Mouse (Mus musculus) stomach, embryonic 15.5 days (tissue): ENCODE results near the gene Galnt7. TPM values are rescaled to one million over a fixed set of nuclear protein-coding genes. Genes with fewer than 3 reads are reported as not detected.
A peak's percentile ranks its signal among the peaks of the same experiment; 100 is the strongest.
"Not testable (repeated sequence)": the region's sequence is repeated elsewhere in the genome, so short reads cannot be mapped to it uniquely, and the experiment has no call there.

ENCODE experiments used
- ATAC-seq: fragments of 200-750 bp; cut with Nextera tagmentation; 2 replicates; pipeline ENCODE4 v1.8.0; 2017; ENCODE audit warnings: low read depth, moderate number of reproducible peaks, moderate TSS enrichment; ENCODE audit not compliant: insufficient read depth, low FRiP score
- H3K27ac ChIP-seq: fragments of 300-500 bp; sonication (generic); 2 replicates; pipeline ENCODE4 v1.5.1; 2015; ENCODE audit warnings: mild to moderate bottlenecking, inconsistent platforms
- H3K27me3 ChIP-seq: fragments of 300-500 bp; sonication (generic); replicated peaks from 2 replicates; pipeline ENCODE4 v1.6.1; 2015; ENCODE audit warnings: inconsistent platforms
- H3K36me3 ChIP-seq: fragments of 300-500 bp; sonication (generic); 2 replicates; pipeline ENCODE4 v1.6.1; 2015; ENCODE audit warnings: inconsistent platforms
- H3K4me1 ChIP-seq: fragments of 300-500 bp; sonication (generic); 2 replicates; pipeline ENCODE4 v1.6.1; 2015; ENCODE audit warnings: inconsistent platforms
- H3K4me2 ChIP-seq: fragments of 300-500 bp; sonication (generic); 2 replicates; pipeline ENCODE4 v1.6.1; 2015; ENCODE audit warnings: mild to moderate bottlenecking, inconsistent platforms
- H3K4me3 ChIP-seq: fragments of 300-500 bp; sonication (generic); replicated peaks from 2 replicates; pipeline ENCODE4 v1.5.1; 2015; ENCODE audit warnings: inconsistent platforms
- H3K9ac ChIP-seq: fragments of 300-500 bp; sonication (generic); 2 replicates; pipeline ENCODE4 v1.6.1; 2015; ENCODE audit warnings: inconsistent platforms
- H3K9me3 ChIP-seq: fragments of 300-500 bp; sonication (generic); 2 replicates; pipeline ENCODE4 v1.6.1; 2016; ENCODE audit warnings: inconsistent platforms
- WGBS: fragments of 180-500 bp; shearing (Covaris S2); methylation state at CpG from one replicate; pipeline ENCODE4 v1.1.7; 2015; 5-methylcytosine and 5-hydroxymethylcytosine counted together
- polyA plus RNA-seq: library from polyadenylated mRNA; unstranded; fragments of >200 nt; fragmentation: Nextera tagmentation; extraction: Ambion mirVana; gene quantifications from 2 replicates; pipeline ENCODE4 v1.2.1, GENCODE M21; 2015

Galnt7 gene
- polyA plus RNA-seq, 1 experiment from 2014 or later, result 32.1 TPM

GRCm38 (mm10) chr8:57530666-57531349, 122.0 kb downstream of the Galnt7 start:
- Histone ChIP-seq H3K4me2 (peak overlapping the region; percentile 41), H3K27ac (peak overlapping the region; percentile 51; the same call in 1 of the 2 replicates), H3K4me1 (no peaks in the 10 kb centered on the region), H3K27me3 (no peaks in the 10 kb centered on the region), H3K4me3 (peak overlapping the region; percentile 6; the same call in 1 of the 2 replicates), H3K9me3 (no peaks in the 10 kb centered on the region), H3K36me3 (0 out of 2 replicates have a peak, but pooled peaks cover 10% of the 10 kb centered on the region), H3K9ac (no peak overlapping the region)
- ATAC-seq, result peak; percentile 63; the same call in 1 of the 2 replicates
- 21% methylated on average over 15 of the region's 15 CpGs for WGBS

- no peak for ATAC-seq
- H3K27ac ChIP-seq, result peak overlapping the region; percentile 51
- no peak overlapping the region for H3K9ac ChIP-seq
Measured at GRCm38 (mm10) chr8:57530238-57530637, 122.6 kb downstream of the Galnt7 start.

GRCm38 (mm10) chr8:57528036-57528435, 124.8 kb downstream of the Galnt7 start:
- no peak overlapping the region for H3K27ac ChIP-seq
- H3K9ac ChIP-seq, result no peak overlapping the region
- H3K36me3 ChIP-seq, result 0 out of 2 replicates have a peak, but pooled peaks cover 3% of the 10 kb centered on the region
- no peaks in the 10 kb centered on the region for H3K4me1 ChIP-seq
- no peak overlapping the region for H3K4me3 ChIP-seq
- 97% methylated on average over 1 of the region's 1 CpGs for WGBS
- no peaks in the 10 kb centered on the region for H3K9me3 ChIP-seq
- no peak for ATAC-seq
- H3K4me2 ChIP-seq, result no peak overlapping the region
- no peaks in the 10 kb centered on the region for H3K27me3 ChIP-seq

More at GRCm38 (mm10) chr8:57530238-57530637, 122.6 kb downstream of the Galnt7 start:
- 75% methylated on average over 13 of the region's 13 CpGs for WGBS
- Histone ChIP-seq H3K27me3 (no peaks in the 10 kb centered on the region), H3K4me3 (no peak overlapping the region; the same call in 1 of the 2 replicates), H3K4me1 (no peaks in the 10 kb centered on the region), H3K4me2 (peak overlapping the region; percentile 41; the same call in 1 of the 2 replicates), H3K9me3 (no peaks in the 10 kb centered on the region), H3K36me3 (0 out of 2 replicates have a peak, but pooled peaks cover 6% of the 10 kb centered on the region)

- no peak overlapping the region for H3K27ac ChIP-seq
- no peak overlapping the region for H3K9ac ChIP-seq
- H3K4me1 ChIP-seq, result no peaks in the 10 kb centered on the region
- H3K4me3 ChIP-seq, result no peak overlapping the region
- H3K4me2 ChIP-seq, result no peak overlapping the region
- no peak for ATAC-seq
- WGBS, result 77% methylated on average over 12 of the region's 12 CpGs
- H3K36me3 ChIP-seq, result peaks cover 8% of the 10 kb centered on the region; the same call in 1 of the 2 replicates
- no peaks in the 10 kb centered on the region for H3K9me3 ChIP-seq
- H3K27me3 ChIP-seq, result no peaks in the 10 kb centered on the region
Measured at GRCm38 (mm10) chr8:57520186-57520786, 132.5 kb downstream of the Galnt7 start.

- Histone ChIP-seq H3K4me1 (no peaks in the 10 kb centered on the region), H3K27ac (no peak overlapping the region), H3K9ac (no peak overlapping the region), H3K4me2 (no peak overlapping the region), H3K27me3 (no peaks in the 10 kb centered on the region), H3K4me3 (no peak overlapping the region), H3K36me3 (peaks cover 8% of the 10 kb centered on the region; the same call in 1 of the 2 replicates), H3K9me3 (no peaks in the 10 kb centered on the region)
- no peak for ATAC-seq
- 81% methylated on average over 3 of the region's 3 CpGs for WGBS
Measured at GRCm38 (mm10) chr8:57517723-57518122, 135.1 kb downstream of the Galnt7 start.

- H3K9ac ChIP-seq, H3K4me3 ChIP-seq, H3K27me3 ChIP-seq, H3K36me3 ChIP-seq, H3K9me3 ChIP-seq, H3K4me1 ChIP-seq, H3K27ac ChIP-seq, H3K4me2 ChIP-seq, ATAC-seq: not testable (repeated sequence)
- WGBS, result 94% methylated on average over 4 of the region's 5 CpGs
Measured at GRCm38 (mm10) chr8:57516685-57517084, 136.1 kb downstream of the Galnt7 start.

GRCm38 (mm10) chr8:57513178-57513661, 139.6 kb downstream of the Galnt7 start:
- not testable (repeated sequence) for H3K27me3 ChIP-seq, H3K4me1 ChIP-seq, H3K9me3 ChIP-seq, ATAC-seq, H3K36me3 ChIP-seq
- Histone ChIP-seq H3K4me3 (peak overlapping the region; percentile 90), H3K9ac (peak overlapping the region; percentile 98; the same call in 1 of the 2 replicates), H3K27ac (peak overlapping the region; percentile 100), H3K4me2 (peak overlapping the region; percentile 54)
- 3% methylated on average over 10 of the region's 10 CpGs for WGBS

- Histone ChIP-seq H3K4me2 (peak overlapping the region; percentile 54), H3K27ac (peak overlapping the region; percentile 100), H3K4me3 (peak overlapping the region; percentile 90), H3K9me3 (no peaks in the 10 kb centered on the region; the same call in 1 of the 2 replicates), H3K4me1 (0 out of 2 replicates have a peak, but pooled peaks cover 6% of the 10 kb centered on the region), H3K36me3 (peaks cover 8% of the 10 kb centered on the region; the same call in 1 of the 2 replicates), H3K9ac (peak overlapping the region; percentile 98), H3K27me3 (no peaks in the 10 kb centered on the region)
- ATAC-seq, result peak; percentile 13; the same call in 1 of the 2 replicates
- WGBS, result under 1% methylated on average over 73 of the region's 96 CpGs
Measured at GRCm38 (mm10) chr8:57512141-57513056, 140.4 kb downstream of the Galnt7 start.

- H3K27ac ChIP-seq, result peak within 1 kb of the TSS; percentile 100
- WGBS, result under 1% methylated on average over 63 of the region's 63 CpGs
- H3K4me3 ChIP-seq, result peak within 1 kb of the TSS; percentile 90
- no peaks in the 10 kb centered on the region for H3K27me3 ChIP-seq
- 0 out of 2 replicates have a peak, but pooled peaks cover 6% of the 10 kb centered on the region for H3K4me1 ChIP-seq
- no peaks in the 10 kb centered on the region; the same call in 1 of the 2 replicates for H3K9me3 ChIP-seq
- H3K4me2 ChIP-seq, result peak within 1 kb of the TSS; percentile 92
- peaks cover 8% of the 10 kb centered on the region; the same call in 1 of the 2 replicates for H3K36me3 ChIP-seq
- peak; percentile 100 for ATAC-seq
- H3K9ac ChIP-seq, result peak within 1 kb of the TSS; percentile 98
Measured at GRCm38 (mm10) chr8:57511316-57512118, 141.3 kb downstream of the Galnt7 start, which contains the start of gene Hmgb2. Gene Hmgb2, plus strand, starts transcription at chr8:57511907.

GRCm38 (mm10) chr8:57510791-57511315, 142.0 kb downstream of the Galnt7 start:
- peak overlapping the region; percentile 90 for H3K4me3 ChIP-seq
- H3K4me1 ChIP-seq, result 0 out of 2 replicates have a peak, but pooled peaks cover 6% of the 10 kb centered on the region
- no peak for ATAC-seq
- peak overlapping the region; percentile 87 for H3K27ac ChIP-seq
- H3K27me3 ChIP-seq, result no peaks in the 10 kb centered on the region
- WGBS, result 1% methylated on average over 31 of the region's 31 CpGs
- peak overlapping the region; percentile 62 for H3K9ac ChIP-seq
- no peaks in the 10 kb centered on the region; the same call in 1 of the 2 replicates for H3K9me3 ChIP-seq
- peak overlapping the region; percentile 92 for H3K4me2 ChIP-seq
- 0 out of 2 replicates have a peak, but pooled peaks cover 2% of the 10 kb centered on the region for H3K36me3 ChIP-seq
